Mouse (Mus musculus) C2C12 (cell line): ENCODE measurements around the gene Olfr1339. TPM values are rescaled to one million over a fixed set of nuclear protein-coding genes. Genes with fewer than 3 reads are reported as not detected.

ENCODE experiments used
- H3K27me3 ChIP-seq: one replicate; pipeline ENCODE4 v1.6.1; 2011; ENCODE audit not compliant: control insufficient read depth, insufficient read depth, insufficient read length
- H3K36me3 ChIP-seq: one replicate; pipeline ENCODE4 v1.6.1; 2011; ENCODE audit not compliant: control insufficient read depth, insufficient read depth
- H3K4me3 ChIP-seq: one replicate; pipeline ENCODE4 v1.5.1; 2011; ENCODE audit warnings: mild to moderate bottlenecking, control low read depth; ENCODE audit not compliant: poor library complexity, insufficient read depth, severe bottlenecking
- H3K79me2 ChIP-seq: one replicate; pipeline ENCODE4 v1.6.1; 2011; ENCODE audit not compliant: control insufficient read depth, insufficient read depth
- H3K79me3 ChIP-seq: one replicate; pipeline ENCODE4 v1.6.1; 2011; ENCODE audit warnings: low read depth, control low read depth
- H3ac ChIP-seq: one replicate; pipeline ENCODE3; 2011; ENCODE audit warnings: low read depth; ENCODE audit not compliant: control insufficient read depth, insufficient read length
- CEBPB ChIP-seq: IDR thresholded peaks from one replicate; pipeline ENCODE4 v1.6.1; 2011; ENCODE audit warnings: low read depth, mild to moderate bottlenecking, control low read depth, moderate library complexity
- CTCF ChIP-seq: IDR thresholded peaks from one replicate; pipeline ENCODE4 v1.5.1; 2011; ENCODE audit not compliant: control insufficient read depth, insufficient read depth, insufficient read length
- FOSL1 ChIP-seq: IDR thresholded peaks from one replicate; pipeline ENCODE4 v1.8.0; 2011; ENCODE audit warnings: mild to moderate bottlenecking, low read length; ENCODE audit not compliant: poor library complexity, insufficient read depth, severe bottlenecking
- MAX ChIP-seq: IDR thresholded peaks from one replicate; pipeline ENCODE4 v1.6.1; 2011; ENCODE audit warnings: mild to moderate bottlenecking, control low read depth
- MYOD1 ChIP-seq: IDR thresholded peaks from one replicate; pipeline ENCODE4 v1.6.1; 2011; ENCODE audit warnings: low read depth; ENCODE audit not compliant: control insufficient read depth, insufficient read length
- MYOG ChIP-seq: IDR thresholded peaks from one replicate; pipeline ENCODE4 v1.6.1; 2011; ENCODE audit not compliant: control insufficient read depth, insufficient read length; ENCODE audit errors: extremely low read depth
- USF1 ChIP-seq: IDR thresholded peaks from one replicate; pipeline ENCODE4 v1.6.1; 2011; ENCODE audit warnings: low read depth, mild to moderate bottlenecking, control low read depth, moderate library complexity
- polyA plus RNA-seq: library from polyadenylated mRNA; unstranded; fragments of >200 nt; fragmentation: generic; extraction: Trizol; gene quantifications from one replicate; pipeline ENCODE4 v1.2.1, GENCODE M21; 2012; ENCODE audit warnings: missing spikeins

Gene Olfr1339
- polyA plus RNA-seq, 1 experiment = not detected

- TF ChIP-seq FOSL1 = no peak
- TF ChIP-seq MAX = no peak
- TF ChIP-seq CEBPB = no peak
- no peak for TF ChIP-seq USF1
- TF ChIP-seq MYOD1 = no peak
- TF ChIP-seq MYOG = no peak
- no peak for TF ChIP-seq CTCF
- Histone ChIP-seq H3ac (no peak overlapping the region), H3K4me3 (no peak overlapping the region), H3K27me3 (no peaks in the 10 kb centered on the region), H3K79me3 (no peaks in the 10 kb centered on the region), H3K79me2 (no peaks in the 10 kb centered on the region), H3K36me3 (no peaks in the 10 kb centered on the region)
These were observed 20.3 kb upstream of the Olfr1339 start for GRCm38 (mm10) chr4:118711656-118712055.

- Histone ChIP-seq H3K36me3 (no peaks in the 10 kb centered on the region), H3ac (no peak within 1 kb of the TSS), H3K4me3 (no peak within 1 kb of the TSS), H3K79me3 (no peaks in the 10 kb centered on the region), H3K27me3 (no peaks in the 10 kb centered on the region), H3K79me2 (no peaks in the 10 kb centered on the region)
- TF ChIP-seq CEBPB = no peak
- TF ChIP-seq MYOD1 = no peak
- no peak for TF ChIP-seq MAX
- TF ChIP-seq USF1 = no peak
- TF ChIP-seq CTCF = no peak
These were observed 12.1 kb upstream of the Olfr1339 start, which contains the start of gene Olfr1340 for GRCm38 (mm10) chr4:118719838-118720237. TSS of gene Olfr1340 (plus strand) at chr4:118720138.

GRCm38 (mm10) chr4:118721742-118722483 lies 10.1 kb upstream of the Olfr1339 start:
- Histone ChIP-seq H3K79me3 (no peaks in the 10 kb centered on the region), H3K27me3 (no peaks in the 10 kb centered on the region), H3K4me3 (no peak overlapping the region), H3ac (no peak overlapping the region), H3K36me3 (no peaks in the 10 kb centered on the region), H3K79me2 (no peaks in the 10 kb centered on the region)
- TF ChIP-seq MYOD1 (no peak), CEBPB (no peak), MYOG (no peak), MAX (no peak), CTCF (no peak), FOSL1 (no peak), USF1 (no peak)

- Histone ChIP-seq H3K27me3 (no peaks in the 10 kb centered on the region), H3K4me3 (no peak overlapping the region), H3K36me3 (no peaks in the 10 kb centered on the region), H3K79me2 (no peaks in the 10 kb centered on the region), H3ac (no peak overlapping the region), H3K79me3 (no peaks in the 10 kb centered on the region)
- TF ChIP-seq CTCF = no peak
- no peak for TF ChIP-seq CEBPB
- no peak for TF ChIP-seq MYOG
- TF ChIP-seq MAX = no peak
- no peak for TF ChIP-seq MYOD1
- TF ChIP-seq FOSL1 = no peak
- no peak for TF ChIP-seq USF1
These were observed 7.6 kb downstream of the Olfr1339 start for GRCm38 (mm10) chr4:118739574-118739973.

- H3K27me3 ChIP-seq = no peaks in the 10 kb centered on the region
- no peaks in the 10 kb centered on the region for H3K36me3 ChIP-seq
- H3K79me3 ChIP-seq = no peaks in the 10 kb centered on the region
- H3K4me3 ChIP-seq = no peak overlapping the region
- TF ChIP-seq MYOG = no peak
- no peak for TF ChIP-seq USF1
- no peak for TF ChIP-seq FOSL1
- no peak for TF ChIP-seq CEBPB
- no peak for TF ChIP-seq CTCF
- TF ChIP-seq MYOD1 = no peak
- no peak for TF ChIP-seq MAX
- no peak overlapping the region for H3ac ChIP-seq
- no peaks in the 10 kb centered on the region for H3K79me2 ChIP-seq
These were observed 9.2 kb downstream of the Olfr1339 start for GRCm38 (mm10) chr4:118740988-118741698.

GRCm38 (mm10) chr4:118741881-118742280 lies 9.9 kb downstream of the Olfr1339 start:
- no peak for TF ChIP-seq CTCF
- no peak for TF ChIP-seq USF1
- TF ChIP-seq MYOD1 = no peak
- TF ChIP-seq FOSL1 = no peak
- no peak for TF ChIP-seq MYOG
- Histone ChIP-seq H3ac (no peak overlapping the region), H3K36me3 (no peaks in the 10 kb centered on the region), H3K4me3 (no peak overlapping the region), H3K27me3 (no peaks in the 10 kb centered on the region), H3K79me3 (no peaks in the 10 kb centered on the region), H3K79me2 (no peaks in the 10 kb centered on the region)
